Mouse (Mus musculus): ENCODE data around the gene Pstpip1.

Gene Pstpip1

GRCm38 (mm10) chr9:56151745-56152481 lies 62.2 kb downstream of the Pstpip1 start:
- DNase-seq (ENCODE audit: low spot score), result peak; percentile 93

GRCm38 (mm10) chr9:56152482-56153007 lies 62.8 kb downstream of the Pstpip1 start:
- DNase-seq (ENCODE audit: low spot score), result no peak

DNA sequence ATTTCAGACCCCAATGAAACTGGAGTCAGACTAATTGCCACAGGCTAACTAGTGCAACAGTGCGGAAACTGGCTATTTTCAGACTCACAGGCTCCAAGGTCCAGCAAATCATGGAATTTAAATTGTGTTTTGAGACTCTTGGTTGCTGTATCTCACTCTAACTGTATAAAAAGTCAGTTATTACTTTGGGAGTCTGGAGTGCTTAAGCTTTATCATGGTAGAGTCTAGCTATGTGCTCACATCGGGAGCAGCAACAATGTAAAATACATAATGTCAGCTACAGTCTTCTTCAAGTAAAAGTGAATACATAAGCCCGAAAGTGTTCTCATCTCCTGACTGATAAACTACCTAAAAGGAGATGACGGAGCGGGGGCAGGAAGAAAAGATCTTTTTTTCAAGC lies 64.8 kb downstream of the Pstpip1 start:
- no peak for DNase-seq (ENCODE audit: low spot score)

DNA sequence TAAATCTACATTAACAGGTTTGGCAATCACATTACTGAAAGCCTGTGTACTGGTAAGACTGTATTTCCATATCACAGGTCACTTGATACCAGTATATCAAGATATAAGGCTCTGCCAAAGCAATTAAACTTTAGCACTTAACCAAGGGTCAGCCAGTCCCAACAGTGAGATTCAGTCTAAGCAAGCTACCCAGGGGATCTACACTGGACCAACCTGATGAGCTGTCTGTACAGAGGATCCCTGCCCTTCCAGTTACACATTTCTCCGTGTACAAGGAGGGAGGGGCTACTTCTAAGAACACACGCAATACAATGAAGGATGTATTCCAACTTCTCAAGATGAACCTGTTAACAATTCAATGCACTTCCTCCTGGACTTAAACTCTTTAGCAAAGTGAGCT lies 68.3 kb downstream of the Pstpip1 start:
- no peak for DNase-seq (ENCODE audit: low spot score)

DNA sequence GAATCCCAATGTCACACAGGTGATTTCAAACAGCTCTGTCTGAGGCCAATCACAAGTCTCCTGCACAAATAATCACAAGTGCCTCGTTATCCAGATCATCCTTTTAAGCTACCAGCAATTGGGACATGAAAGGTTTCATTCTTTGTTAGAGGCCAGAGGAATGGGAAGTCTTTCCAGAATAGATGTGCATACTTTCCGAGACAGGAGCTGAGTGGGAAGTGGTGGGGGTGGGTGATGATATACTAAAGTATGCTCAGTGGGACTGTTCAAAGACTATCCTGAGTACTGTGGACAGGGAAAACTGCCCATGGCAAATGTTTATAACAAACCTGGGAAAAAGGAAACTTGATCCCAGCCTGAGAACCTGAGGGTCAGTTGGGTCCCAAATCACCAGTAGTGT lies 69.7 kb downstream of the Pstpip1 start:
- DNase-seq (ENCODE audit: low spot score), result peak; percentile 12

GRCm38 (mm10) chr9:56160341-56161141 lies 70.8 kb downstream of the Pstpip1 start:
- peak; percentile 76 for DNase-seq (ENCODE audit: low spot score)

GRCm38 (mm10) chr9:56165377-56165776 lies 75.6 kb downstream of the Pstpip1 start, which contains the start of gene Tspan3:
Gene Tspan3, minus strand, starts transcription at chr9:56165477.
- DNase-seq (ENCODE audit: low spot score), result no peak

DNA sequence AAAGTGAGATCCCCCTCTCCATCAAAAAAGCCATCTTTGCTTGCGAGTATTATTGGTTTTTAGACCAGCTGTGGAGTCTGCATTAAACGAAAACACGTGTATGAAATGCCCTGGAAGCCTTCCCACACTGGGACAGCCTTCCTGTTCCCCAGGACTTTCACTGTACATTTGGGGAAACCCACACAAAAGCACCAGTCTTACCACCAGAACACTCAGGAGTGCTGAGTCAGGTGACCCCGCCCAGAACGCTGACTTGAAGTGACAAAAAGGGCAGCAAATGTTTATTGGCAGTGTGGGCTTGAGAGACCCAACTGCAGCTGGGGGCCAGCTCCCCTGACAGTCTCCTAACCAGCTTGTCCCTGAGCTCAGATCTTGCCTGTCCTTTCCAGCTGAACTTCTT lies 76.4 kb downstream of the Pstpip1 start:
- DNase-seq (ENCODE audit: low spot score), result peak; percentile 12

GRCm38 (mm10) chr9:56167690-56168089 lies 77.9 kb downstream of the Pstpip1 start:
- no peak for DNase-seq (ENCODE audit: low spot score)

DNA sequence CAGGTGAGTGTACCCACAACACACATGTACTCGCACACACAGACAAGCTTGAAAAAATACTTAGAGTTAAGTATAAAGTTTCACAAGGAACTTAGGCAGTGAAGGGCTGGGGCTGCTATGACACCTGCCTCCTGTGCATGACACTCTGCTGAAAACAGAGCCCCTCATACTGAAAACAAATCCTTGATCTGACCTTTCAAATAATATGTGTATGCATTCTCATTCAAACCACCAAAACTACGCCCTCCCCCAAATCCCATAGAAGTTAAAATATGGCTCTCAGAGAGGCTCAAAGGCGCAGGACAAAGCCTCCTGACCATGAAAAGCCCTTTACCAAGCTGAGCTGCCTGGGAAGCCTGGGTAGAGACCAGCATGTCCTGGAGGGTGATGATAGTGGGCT lies 85.6 kb downstream of the Pstpip1 start:
- no peak for DNase-seq (ENCODE audit: low spot score)

DNA sequence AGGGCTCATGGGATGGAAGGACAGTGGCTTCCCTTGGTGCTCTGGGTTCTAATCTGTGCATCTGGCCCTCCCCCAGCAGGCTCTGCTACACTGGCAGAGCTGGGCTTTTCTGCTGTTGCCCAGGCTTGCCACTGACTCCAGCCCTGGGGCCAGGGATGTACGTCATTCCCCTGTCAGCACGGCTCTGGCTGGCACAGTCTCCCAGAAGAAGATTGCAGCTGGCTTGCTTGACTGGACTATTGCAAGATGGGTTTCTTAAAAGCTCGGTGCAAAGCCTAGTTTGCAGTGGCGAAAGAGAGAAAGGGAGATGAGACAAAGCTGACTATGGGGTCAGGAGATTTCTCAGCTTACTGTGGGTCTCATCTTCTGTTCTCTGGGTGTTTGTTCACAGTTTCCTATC lies 87.6 kb downstream of the Pstpip1 start:
- DNase-seq (ENCODE audit: low spot score), result peak; percentile 87

All from adipocyte (in vitro differentiated cells).